Mouse (Mus musculus) brain, adult 10 weeks (tissue): ENCODE data around the gene Kirrel. TPM values are rescaled to one million over a fixed set of nuclear protein-coding genes. Genes with fewer than 3 reads are reported as not detected.

Experiments used
- polyA plus RNA-seq: library from polyadenylated mRNA; stranded (reverse); fragments of 350-450 nt; fragmentation: Illumina TruSeq; extraction: RNeasy Lipid Tissue Mini Kit (QIAGEN cat#74804); gene quantifications from one replicate; pipeline ENCODE4 v1.2.3, GENCODE M21; 2015; ENCODE audit warnings: low read depth, low replicate concordance

Kirrel gene
- polyA plus RNA-seq, result 2.2 TPM

GRCm38 (mm10) chr3:87174096-87174768 lies at the start of gene Kirrel:
Kirrel (minus strand) TSS chr3:87174747.

Other genes starting within 250 kb of the Kirrel start
- gene Cd1d1, start 175.3 kb downstream of the Kirrel start, polyA plus RNA-seq, result 1.6 TPM
- gene Fcrls, start 89.0 kb upstream of the Kirrel start, polyA plus RNA-seq, result 41.6 TPM
- gene Cd5l, start 183.1 kb upstream of the Kirrel start, polyA plus RNA-seq, result not detected
- 0.71 TPM for gene Fcrl1, start 201.6 kb upstream of the Kirrel start, polyA plus RNA-seq